Mouse (Mus musculus) cerebellum, postnatal 10 days (tissue): ENCODE data around the gene Dapp1.
"Not testable (repeated sequence)": the region's sequence is repeated elsewhere in the genome, so short reads cannot be mapped to it uniquely, and the experiment has no call there.

Experiments
- DNase-seq, 2 experiments: peaks; one replicate each; pipeline ENCODE4 v3.0.0; 2021; ENCODE audit warnings: mixed read lengths in 2 of 2

The Dapp1 gene

DNA sequence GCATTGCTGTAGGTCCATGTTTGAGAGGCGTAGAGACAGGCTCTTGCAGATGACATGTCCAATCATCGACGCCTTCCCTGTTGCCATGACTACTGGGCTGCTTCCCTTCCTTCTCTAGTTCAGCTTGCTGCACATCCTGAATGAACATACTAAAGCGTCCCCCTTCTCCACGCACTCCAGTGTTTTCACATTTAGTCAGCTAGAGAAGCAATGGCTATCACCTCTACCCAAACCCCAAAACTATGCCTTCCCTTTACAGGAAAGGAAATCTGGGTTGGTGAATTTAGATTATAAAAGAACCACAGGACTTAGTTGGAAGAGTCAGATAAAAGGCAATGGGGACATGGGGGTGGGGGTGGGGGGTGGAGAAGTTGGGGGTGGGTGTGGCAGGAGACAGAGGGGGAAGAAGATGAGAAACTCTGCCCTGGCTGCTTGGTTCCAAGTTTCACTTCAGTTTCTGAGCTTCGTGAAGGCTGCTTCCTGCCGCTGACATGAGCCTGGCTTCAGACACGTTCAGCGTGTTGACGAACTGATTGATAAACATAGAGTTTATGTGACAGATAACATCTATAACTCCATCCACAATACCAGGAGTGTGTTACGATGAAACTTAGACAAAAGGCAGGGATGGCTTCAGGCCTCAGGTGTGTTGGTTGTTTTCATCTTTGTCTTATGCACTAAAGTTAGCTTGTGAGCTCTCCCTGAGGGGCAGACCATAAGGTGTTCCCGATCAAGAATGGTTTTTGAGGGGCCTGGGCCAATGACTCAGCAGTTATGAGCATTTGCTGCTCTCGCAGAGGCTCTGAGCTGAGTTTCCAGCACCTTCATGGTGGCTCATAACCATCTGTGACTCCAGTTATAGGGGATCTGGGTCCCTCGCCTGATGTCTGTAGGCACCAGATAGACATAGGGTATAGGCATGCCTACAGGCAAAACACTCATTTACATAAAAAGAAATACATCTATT, 28.1 kb downstream of the Dapp1 start:
- peak; percentile 59 to 65 for DNase-seq

DNA sequence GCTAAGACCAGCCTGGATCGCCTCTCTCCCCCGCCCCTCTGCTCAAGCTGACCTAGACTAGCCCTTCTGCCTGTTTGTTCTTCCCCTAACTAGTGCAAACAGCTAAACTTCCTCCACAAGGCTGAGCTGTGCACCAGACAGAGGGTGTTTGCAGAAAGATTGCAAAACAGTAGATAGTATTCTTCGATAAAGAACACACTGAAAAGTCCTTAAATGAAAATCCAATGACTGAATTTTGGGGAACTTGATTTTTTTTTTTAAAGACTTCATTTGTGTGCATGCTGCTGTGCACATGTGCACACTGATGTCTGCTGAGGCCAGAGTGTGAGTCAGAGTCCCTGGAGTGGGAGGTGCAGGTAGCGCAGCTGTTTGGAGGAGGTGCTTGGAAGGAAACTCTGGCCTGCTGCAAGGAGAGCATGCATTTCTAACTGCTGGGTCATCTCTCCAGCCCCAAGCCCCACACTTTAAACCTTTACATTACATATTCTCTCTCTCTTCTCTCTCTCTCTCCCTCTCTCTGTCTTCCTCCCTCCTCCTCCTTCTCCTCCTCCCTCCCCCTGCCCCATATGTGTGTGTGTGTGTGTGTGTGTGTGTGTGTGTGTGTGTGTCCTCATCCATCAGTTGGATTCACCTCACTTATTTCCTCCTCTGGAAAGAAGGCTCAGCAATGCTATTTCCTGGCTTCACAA, 29.0 kb downstream of the Dapp1 start:
- DNase-seq, result no peak

DNA sequence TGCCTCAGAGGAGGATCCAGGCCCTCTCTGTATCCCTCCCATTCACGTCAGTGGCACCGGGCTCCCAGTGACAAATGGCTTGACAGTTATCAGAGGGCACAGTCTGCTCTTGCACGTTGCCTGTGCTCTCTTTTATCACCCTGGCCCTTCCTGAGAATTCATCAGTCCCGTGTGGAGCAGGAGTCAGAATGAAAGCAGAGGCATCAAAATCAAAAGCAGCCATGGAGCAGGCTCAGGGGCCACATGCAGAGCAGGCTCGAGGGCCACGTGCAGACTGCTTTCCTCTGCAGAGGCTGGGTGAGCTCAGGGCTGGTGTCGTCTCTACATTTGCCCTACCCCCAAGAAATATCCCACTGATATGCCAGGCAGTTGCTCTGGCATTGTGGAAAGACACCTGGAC, 29.5 kb downstream of the Dapp1 start:
- DNase-seq, result no peak

DNA sequence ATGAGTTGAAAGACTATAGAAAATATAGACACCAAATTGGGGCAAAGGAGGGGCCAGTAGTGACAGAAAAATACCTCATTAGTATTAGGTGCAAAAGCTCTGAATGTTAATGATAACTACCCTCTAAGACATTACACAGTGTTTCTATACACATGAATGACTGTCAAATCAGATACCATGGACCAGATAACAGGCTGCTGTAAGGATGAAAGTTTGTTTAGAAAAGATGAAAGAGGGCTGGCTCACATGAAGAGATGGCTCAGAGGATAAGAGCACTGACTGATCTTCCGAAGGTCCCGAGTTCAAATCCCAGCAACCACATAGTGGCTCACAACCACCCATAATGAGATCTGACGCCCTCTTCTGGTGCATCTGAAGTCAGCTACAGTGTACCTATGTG, 30.0 kb downstream of the Dapp1 start:
- not testable (repeated sequence) for DNase-seq

DNA sequence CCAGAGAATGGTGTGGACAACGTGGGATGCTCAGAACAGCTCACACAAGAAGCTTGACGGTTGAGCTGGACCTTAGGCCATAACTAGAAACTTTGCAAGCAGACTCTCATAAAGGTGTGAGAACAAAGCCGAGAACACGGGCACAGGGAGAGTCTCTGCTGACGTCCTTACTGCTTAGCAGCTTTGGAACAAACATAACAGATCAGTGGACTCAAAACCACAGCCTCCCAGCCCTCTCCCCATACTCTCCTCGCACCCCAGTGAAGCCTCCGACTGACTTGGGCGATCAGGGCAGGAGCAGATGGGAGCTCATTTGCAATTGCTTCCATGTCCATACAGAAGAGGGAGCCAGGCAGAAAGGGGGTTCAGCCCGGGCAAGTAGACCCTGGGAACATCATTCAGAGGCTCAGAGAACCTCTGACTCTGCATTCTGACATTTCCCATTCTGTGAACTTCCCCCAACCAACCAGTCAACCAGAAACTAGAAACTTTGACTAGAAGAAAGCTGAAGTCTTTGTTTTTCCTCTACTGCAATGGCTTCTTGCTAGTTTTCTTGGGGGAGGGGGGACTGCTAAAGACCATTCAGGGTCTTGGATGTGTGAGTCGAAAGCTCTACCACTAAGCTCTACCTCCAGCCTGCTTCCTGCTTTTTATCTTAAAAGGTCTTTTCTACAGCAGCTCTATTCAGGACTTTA, 31.0 kb downstream of the Dapp1 start:
- no peak for DNase-seq

DNA sequence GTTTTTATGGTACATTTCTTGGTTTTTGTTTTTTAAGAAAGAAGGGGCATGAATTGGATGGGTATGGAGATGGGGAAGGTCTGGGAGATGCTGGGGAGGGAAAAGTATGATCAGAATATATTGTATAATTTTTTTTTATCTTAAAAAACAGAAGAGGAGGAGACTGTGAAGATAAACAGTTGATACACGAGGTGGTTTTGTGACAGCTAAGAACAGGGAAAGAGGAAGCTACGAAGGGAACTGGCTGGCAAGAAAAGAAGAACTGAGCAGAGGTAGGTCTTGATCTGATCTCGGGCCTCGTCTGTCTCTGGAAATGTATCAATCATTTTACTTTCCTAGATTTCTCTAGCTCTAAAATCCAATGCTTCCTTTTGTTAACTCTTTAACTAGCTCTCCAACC, 33.8 kb downstream of the Dapp1 start:
- no peak for DNase-seq

DNA sequence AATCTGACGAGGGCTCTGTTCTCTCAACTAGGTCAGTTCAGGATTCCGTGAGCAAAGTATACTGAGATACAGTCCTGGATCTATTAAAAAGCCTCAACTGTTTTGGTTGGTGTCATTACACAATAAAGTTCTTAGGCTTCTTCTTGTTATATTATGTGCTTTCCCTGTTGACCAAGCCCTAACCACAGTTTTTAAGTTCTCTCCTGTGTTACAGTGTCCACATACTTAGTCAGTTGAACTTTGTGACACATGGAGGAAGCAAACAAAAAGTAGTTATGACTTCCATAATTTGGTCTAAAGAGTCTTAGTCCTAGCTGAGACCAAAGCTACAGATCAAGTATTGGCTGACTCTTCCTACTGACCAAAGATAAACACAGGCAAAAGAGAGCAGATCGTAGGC, 34.5 kb downstream of the Dapp1 start:
- no peak for DNase-seq

DNA sequence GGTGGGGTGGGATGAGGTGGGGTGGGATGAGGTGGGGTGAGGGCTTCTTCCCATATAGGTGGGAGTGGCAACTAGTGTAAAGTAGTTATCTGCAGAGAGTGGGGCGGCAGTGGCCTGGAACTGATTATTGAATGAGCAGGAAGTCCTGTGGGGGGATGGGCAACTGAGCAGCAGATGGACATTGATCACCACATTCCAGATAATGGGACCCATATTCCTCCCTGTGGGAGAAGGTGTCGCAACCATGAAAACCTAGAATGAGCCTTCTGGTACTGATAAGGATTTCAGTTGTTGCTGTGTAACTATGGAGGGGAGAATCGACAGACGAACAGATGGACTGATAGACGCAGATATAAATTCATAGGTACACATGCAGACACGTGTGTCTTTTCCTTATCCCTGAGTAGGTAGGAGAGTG, 37.6 kb downstream of the Dapp1 start:
- peak; percentile 70 to 73 for DNase-seq

DNA sequence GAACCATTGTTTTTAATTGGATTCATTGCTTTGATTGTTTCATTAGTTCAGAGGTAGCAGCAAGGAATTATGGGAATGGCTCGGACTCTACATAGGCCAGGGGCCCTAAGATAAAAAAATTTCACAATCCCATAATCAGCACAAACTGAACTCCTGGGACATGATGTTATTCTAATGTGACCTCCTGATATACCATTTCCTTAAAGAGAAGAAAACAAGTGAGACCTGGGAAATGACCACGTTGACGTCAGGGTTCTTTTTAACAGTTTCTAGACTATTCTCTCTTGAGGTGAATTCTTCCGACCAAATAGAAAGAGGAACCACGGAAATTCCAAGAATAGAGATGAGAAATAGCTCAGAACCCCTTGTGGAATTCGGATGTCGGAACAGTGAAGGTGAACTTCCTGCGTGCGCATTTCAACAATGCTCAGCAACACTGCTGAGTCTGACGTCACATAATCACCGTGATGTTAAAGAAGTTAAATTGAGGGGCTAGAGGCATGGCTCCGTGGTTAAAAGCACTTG, 39.2 kb downstream of the Dapp1 start:
- DNase-seq, result no peak

DNA sequence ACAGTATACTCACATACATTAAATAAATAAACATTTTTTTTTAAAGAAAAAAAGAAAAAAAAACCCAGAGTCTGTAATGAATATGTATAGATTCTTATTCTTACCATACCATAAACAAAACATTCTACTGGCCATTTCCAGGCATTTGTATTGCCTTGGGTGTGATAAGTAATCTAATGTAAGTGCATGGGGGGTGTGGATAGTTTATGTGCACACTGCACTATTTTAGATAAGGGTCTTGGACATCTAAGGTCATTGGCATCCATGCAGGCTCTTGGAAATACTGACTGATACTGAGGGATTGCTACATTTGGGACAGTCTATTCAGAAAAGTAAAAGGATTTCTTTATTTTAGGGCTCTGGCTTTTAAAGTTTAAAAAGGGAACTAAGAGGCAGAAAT, 39.8 kb downstream of the Dapp1 start:
- DNase-seq, result no peak

DNA sequence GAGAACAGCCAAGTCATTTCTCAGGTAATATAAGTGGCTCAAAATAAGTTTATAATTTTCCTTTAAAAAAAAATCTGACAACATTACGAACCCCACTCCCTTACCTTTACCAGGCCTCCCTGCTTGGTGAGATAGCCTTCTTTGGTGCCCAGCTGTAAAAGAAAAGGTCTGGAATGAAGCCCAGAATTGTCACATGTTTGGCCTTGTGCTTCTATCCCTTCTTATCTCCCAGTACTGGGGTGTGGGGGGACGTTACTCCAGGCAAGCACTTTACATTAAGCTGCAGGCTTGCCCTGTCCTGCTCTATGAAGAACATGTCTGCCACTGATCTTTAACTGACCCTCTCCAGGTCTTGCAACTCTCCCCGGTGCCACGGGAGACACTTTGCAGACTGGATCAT, 40.6 kb downstream of the Dapp1 start:
- peak; percentile 25 to 39 for DNase-seq

DNA sequence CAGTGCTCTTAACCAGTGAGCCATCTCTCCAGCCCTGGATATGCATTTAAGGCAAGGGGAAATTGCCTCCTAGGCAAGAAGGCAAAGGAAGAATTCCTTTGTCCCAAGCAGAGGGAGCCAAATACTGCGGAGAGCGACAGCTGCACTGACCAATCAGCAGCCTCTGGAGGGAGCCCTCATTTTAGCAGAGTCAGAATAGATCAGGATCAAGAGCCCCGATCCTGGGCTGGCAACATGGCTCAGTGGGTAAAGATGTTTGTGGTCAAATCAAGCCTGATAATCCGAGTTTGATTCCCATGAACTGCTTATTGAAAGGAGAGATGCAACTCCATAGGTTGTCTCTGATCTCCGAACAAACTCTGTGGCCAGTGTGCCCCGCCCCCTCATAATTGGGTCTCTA, 42.7 kb downstream of the Dapp1 start:
- peak; percentile 80 to 81 for DNase-seq

DNA sequence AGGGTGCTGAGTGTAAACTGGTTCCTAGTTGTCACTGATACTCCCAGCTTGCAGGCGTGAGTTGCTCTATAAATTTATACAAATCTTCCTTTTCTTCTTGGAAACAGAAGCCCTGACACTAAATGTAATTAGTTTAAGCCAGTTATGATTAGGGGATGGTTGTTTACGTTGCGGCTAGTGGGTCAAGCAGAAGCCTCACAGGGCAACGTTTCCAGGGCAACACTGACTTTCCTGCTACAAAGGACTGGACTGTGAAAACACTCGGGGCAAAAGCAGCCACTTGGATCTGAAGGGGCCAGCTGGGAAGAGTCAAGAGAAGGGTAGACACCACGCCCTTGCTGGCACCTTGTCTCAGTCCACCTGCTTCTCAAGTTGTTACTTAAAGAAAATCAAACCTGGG, 44.8 kb downstream of the Dapp1 start:
- no peak for DNase-seq

DNA sequence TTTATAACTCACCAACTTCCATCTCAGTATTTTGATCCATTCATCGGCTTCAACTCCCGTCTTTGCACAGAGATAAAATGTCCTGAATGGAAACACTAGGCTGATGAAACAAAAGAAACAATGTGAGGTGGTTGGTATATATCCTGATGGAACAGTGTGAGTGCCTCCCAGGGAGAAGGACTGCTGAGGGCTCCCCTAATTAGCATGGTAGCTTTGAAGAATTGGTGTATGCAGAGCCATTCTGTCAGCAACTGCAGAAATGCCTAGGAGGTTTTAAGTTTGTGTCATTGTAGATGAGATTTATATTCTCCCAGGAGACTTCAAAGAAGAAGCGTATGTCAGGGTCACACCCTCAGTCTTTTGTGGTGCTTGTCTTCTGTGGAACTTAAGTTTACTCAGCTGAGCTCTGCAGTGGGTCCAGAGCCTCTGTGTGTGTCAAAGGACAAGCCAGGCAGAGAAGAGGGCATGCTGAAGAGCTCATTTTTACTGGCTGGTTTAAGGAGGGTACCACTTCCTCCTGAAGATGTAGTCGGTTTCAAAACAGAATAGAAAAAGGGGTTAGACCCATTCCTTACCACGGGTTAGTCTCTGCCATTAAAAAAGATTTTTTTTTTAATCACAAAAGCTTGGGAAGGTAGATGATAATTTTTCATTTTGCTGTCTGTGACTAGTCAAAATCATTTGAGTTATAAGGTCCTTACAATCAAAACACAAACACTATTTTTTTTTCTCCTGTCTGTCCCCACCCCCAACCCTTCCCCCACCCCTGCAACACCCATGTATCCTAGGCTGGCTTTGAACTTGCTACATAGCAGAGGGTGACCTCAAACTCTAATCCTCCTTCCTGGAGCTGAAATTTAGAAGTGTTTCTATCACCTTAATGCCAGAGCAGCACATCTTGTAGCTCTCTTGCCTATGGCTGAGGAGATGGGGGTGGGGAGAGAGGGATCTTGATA, 45.5 kb downstream of the Dapp1 start:
- DNase-seq, result no peak

DNA sequence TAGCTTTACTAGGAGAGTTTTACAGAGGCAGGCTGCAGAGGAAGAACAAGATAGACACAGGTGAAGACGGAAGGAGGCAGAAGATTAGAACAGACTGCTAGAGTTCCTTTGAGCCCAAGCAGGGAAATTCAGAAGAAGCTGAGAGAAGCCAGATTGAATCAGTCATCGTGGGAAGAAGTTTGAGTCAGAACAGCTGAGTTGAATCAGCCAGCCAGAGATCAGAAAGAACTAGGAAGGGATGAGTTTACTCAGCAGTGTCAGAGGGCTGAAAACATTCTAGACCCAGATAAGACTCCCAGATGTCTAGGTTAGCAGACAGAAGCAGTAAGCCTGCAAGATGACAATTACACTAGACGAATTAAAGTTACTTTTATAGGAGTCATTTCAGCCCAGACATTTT, 47.4 kb downstream of the Dapp1 start:
- no peak for DNase-seq

DNA sequence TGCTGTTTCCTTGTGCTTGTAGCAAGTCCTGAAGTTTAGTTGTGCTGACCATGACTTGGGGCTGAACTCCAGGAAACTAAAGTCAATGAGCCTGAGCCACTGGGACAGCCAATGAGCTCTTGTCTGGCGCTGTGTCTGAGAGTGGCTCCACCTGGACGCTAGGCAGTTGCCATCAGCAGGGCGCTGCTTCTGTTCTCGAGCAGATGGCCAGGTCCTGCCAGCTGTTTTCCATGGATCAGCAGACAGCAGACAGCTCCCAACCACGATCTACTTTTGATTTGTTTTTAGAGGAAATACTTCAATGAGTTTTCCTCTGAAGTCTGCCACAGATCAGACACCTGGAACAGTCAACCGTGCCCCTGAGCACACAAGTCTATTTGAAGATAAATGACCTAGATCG, 48.6 kb downstream of the Dapp1 start:
- peak in 1 of 2 experiments; percentile 16 for DNase-seq

DNA sequence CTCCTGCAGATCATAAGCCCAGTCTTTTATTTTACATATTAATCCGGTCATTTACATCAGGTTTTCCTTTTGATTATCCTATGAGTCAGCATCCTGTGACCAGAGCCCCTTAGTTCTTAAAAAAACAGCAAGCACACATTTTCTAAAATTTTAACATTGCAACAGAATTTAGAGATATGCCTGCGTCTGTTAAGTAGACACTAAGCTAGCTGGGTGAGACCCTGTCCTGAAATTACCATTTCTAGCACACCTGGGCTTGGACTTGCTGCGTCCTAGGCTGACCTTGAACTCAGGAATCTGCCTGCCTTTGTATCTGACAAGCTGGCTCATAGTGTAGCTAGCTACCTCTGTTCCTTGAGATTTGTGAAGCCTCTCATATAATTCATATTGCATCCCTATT, 51.4 kb downstream of the Dapp1 start:
- DNase-seq, result no peak

DNA sequence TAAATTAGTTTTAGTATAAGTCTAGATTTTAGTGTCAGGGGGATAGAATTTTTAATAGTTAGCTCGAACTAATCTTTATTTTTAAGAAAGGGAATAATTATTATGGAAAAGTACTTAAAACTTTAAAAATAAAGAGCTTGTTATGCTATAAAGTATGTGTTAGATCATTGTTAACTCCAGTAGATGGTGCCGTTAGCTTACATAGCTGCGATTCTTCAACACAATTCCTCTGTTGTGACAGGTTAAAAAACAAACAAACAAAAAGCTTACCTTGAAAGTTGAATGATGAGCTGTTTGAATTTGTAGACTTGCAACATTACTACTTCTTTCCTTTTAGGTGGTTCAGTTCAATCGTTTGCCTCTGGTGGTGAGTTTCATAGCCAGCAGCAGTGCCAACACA, 54.3 kb downstream of the Dapp1 start:
- DNase-seq, result no peak

DNA sequence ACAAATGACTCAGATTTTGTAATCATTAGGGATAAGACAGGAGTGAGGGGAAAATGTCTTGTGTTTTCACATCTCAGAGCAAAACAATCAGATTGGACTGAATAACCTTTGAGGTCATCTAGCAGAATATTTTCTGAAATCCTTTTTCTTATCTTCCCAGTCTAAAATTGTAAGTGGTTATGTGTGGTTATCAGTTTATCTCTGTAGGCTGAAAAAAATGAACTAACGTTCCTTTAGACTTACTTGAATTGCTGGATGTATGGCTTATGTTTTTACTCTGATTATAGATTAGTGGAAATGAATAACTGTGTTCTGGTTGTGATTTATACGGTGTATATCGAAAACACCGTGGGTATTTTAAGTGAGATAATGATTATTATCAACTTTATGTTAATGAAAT, 60.8 kb downstream of the Dapp1 start:
- DNase-seq, result no peak

DNA sequence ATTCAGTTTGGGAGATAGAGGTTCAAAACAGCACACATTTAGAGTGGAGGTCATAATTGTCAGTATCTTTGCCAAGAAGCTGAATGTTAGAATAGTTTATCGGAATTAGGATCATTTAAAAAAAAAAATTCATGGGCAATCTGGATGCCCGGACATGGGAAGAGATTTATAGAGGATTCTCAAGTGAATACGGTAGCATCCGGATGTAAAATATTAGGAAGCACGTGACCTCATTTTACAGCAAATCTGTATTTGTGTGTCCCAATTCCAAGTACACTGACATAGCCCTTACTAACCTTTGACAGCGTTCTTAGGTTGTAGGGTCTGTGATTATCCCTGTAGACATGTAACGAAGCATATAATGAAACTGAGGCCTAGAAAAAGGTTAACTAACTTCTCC, 61.9 kb downstream of the Dapp1 start:
- no peak for DNase-seq

DNA sequence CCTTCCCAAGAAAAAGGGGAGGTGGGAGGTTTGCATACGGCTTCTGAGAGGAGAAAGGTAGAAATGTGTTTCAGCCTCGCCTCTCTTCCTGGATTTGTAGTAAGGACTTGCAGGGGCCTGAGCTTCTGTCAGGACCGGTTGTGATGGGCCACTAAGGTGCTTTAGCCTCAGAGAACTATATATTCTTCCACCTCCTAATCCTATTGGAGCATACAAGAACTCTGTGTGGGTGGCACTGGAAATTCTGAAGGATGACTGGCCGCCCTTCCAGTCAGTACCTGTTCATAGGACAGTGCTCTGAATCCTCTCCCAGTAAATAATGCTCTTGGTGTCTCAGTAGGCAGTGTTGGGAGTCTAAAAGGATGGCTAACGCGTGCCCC, 62.4 kb downstream of the Dapp1 start:
- DNase-seq, result no peak
